Mouse (Mus musculus) left cerebral cortex, postnatal 10 days (tissue): ENCODE measurements around the gene 9430097D07Rik. TPM values are rescaled to one million over a fixed set of nuclear protein-coding genes. Genes with fewer than 3 reads are reported as not detected.

Experiments used
- DNase-seq, 2 experiments: peaks; one replicate each; pipeline ENCODE4 v3.0.0; 2021 to 2022; ENCODE audit warnings: low spot score in 2 of 2, mixed read lengths in 1 of 2; ENCODE audit errors: extremely low spot score in 1 of 2
- intact Hi-C: fragments of 180-260 bp; cut with DNase I; formaldehyde crosslinking; loops from one replicate; pipeline ENCODE4 v1.15.1; 2025
- total RNA-seq, 2 experiments: library from RNA; stranded (reverse); gene quantifications; 2 replicates each; pipeline ENCODE4 v1.2.3; 2021

The 9430097D07Rik gene
- total RNA-seq, 2 experiments from 2014 or later = 0.81 to 1.2 TPM

GRCm38 (mm10) chr2:32572196-32572595, 3.3 kb downstream of the 9430097D07Rik start:
- peak in 1 of 2 experiments; percentile 41 for DNase-seq
- intact Hi-C loops = no loop called here

- intact Hi-C loops = no loop called here
- peak; percentile 93 to 94 for DNase-seq
Measured at GRCm38 (mm10) chr2:32570698-32571494, 4.6 kb downstream of the 9430097D07Rik start, which contains the start of gene Dpm2. Gene Dpm2, plus strand, starts transcription at chr2:32570858.

GRCm38 (mm10) chr2:32568941-32569340, 6.5 kb downstream of the 9430097D07Rik start:
- intact Hi-C loops = loop anchor here (5.0 kb wide), 1 partner anchor 172 kb away; the partner anchor contains the start of gene Ptges2
- DNase-seq = no peak

GRCm38 (mm10) chr2:32568149-32568548, 7.3 kb downstream of the 9430097D07Rik start:
- intact Hi-C loops = loop anchor here (5.0 kb wide), 1 partner anchor 171 kb away; the partner anchor contains the start of gene Ptges2
- DNase-seq = peak in 1 of 2 experiments; percentile 64

- intact Hi-C loops = loop anchor here (1.0 to 5.0 kb wide), 2 partner anchors 78 to 169 kb away; partner anchors contain the start of gene Ptges2
- peak; percentile 70 to 71 for DNase-seq
Measured at GRCm38 (mm10) chr2:32566536-32567063, 8.9 kb downstream of the 9430097D07Rik start.

- DNase-seq = peak; percentile 50 to 52
- intact Hi-C loops = no loop called here
Measured at GRCm38 (mm10) chr2:32559570-32559969, 15.9 kb downstream of the 9430097D07Rik start.

- DNase-seq = no peak
- intact Hi-C loops = no loop called here
Measured at GRCm38 (mm10) chr2:32556019-32556418, 19.5 kb downstream of the 9430097D07Rik start.

- intact Hi-C loops = no loop called here
- no peak for DNase-seq
Measured at GRCm38 (mm10) chr2:32555484-32555883, 20.0 kb downstream of the 9430097D07Rik start.

- intact Hi-C loops = no loop called here
- DNase-seq = no peak
Measured at GRCm38 (mm10) chr2:32553592-32554148, 21.8 kb downstream of the 9430097D07Rik start.

- DNase-seq = no peak
- intact Hi-C loops = no loop called here
Measured at GRCm38 (mm10) chr2:32551236-32551635, 24.2 kb downstream of the 9430097D07Rik start.

GRCm38 (mm10) chr2:32549764-32550163, 25.7 kb downstream of the 9430097D07Rik start:
- intact Hi-C loops = no loop called here

GRCm38 (mm10) chr2:32549171-32549570, 26.3 kb downstream of the 9430097D07Rik start:
- intact Hi-C loops = no loop called here

More at GRCm38 (mm10) chr2:32549764-32550163, 25.7 kb downstream of the 9430097D07Rik start:
- no peak for DNase-seq

GRCm38 (mm10) chr2:32547964-32548739, 27.3 kb downstream of the 9430097D07Rik start:
- no peak for DNase-seq
- intact Hi-C loops = no loop called here

More at GRCm38 (mm10) chr2:32549171-32549570, 26.3 kb downstream of the 9430097D07Rik start:
- no peak for DNase-seq

GRCm38 (mm10) chr2:32547380-32547779, 28.1 kb downstream of the 9430097D07Rik start:
- DNase-seq = no peak
- intact Hi-C loops = no loop called here

GRCm38 (mm10) chr2:32546951-32547350, 28.5 kb downstream of the 9430097D07Rik start:
- no peak for DNase-seq
- intact Hi-C loops = no loop called here

GRCm38 (mm10) chr2:32543031-32543449, 32.4 kb downstream of the 9430097D07Rik start:
- intact Hi-C loops = no loop called here
- DNase-seq = no peak

GRCm38 (mm10) chr2:32541986-32542573, 33.4 kb downstream of the 9430097D07Rik start:
- intact Hi-C loops = no loop called here
- no peak for DNase-seq

- DNase-seq = no peak
Measured at GRCm38 (mm10) chr2:32541333-32541908, 34.1 kb downstream of the 9430097D07Rik start.

More at GRCm38 (mm10) chr2:32541333-32541908, 34.1 kb downstream of the 9430097D07Rik start:
- intact Hi-C loops = no loop called here
